Mouse (Mus musculus) midbrain, embryonic 16.5 days (tissue): ENCODE measurements around the gene Fstl4. TPM values are rescaled to one million over a fixed set of nuclear protein-coding genes. Genes with fewer than 3 reads are reported as not detected.

Experiments used
- ATAC-seq: fragments of 200-750 bp; cut with Nextera tagmentation; 2 replicates; pipeline ENCODE4 v1.8.0; 2017; ENCODE audit warnings: moderate TSS enrichment
- H3K27ac ChIP-seq: fragments of 300-500 bp; sonication (generic); 2 replicates; pipeline ENCODE4 v1.5.1; 2014; ENCODE audit warnings: mild to moderate bottlenecking, low read length, mixed read lengths
- H3K27me3 ChIP-seq: fragments of 300-500 bp; sonication (generic); 2 replicates; pipeline ENCODE4 v1.6.1; 2014; ENCODE audit warnings: low read depth, low read length, mixed read lengths; ENCODE audit not compliant: control insufficient read depth, insufficient read depth
- H3K36me3 ChIP-seq: fragments of 300-500 bp; sonication (generic); 2 replicates; pipeline ENCODE4 v1.6.1; 2014; ENCODE audit warnings: mild to moderate bottlenecking, low read length, moderate library complexity, mixed read lengths; ENCODE audit not compliant: control insufficient read depth, insufficient read depth
- H3K4me1 ChIP-seq: fragments of 300-500 bp; sonication (generic); 2 replicates; pipeline ENCODE4 v1.6.1; 2014; ENCODE audit warnings: mild to moderate bottlenecking, low read length, mixed read lengths; ENCODE audit not compliant: control insufficient read depth, insufficient read depth
- H3K4me2 ChIP-seq: fragments of 300-500 bp; sonication (generic); 2 replicates; pipeline ENCODE4 v1.6.1; 2014; ENCODE audit warnings: mild to moderate bottlenecking, low read length, mixed read lengths
- H3K4me3 ChIP-seq: fragments of 300-500 bp; sonication (generic); 2 replicates; pipeline ENCODE4 v1.5.1; 2014; ENCODE audit warnings: low read depth, mild to moderate bottlenecking, low read length, moderate library complexity, mixed read lengths
- H3K9ac ChIP-seq: fragments of 300-500 bp; sonication (generic); 2 replicates; pipeline ENCODE4 v1.6.1; 2014; ENCODE audit warnings: low read depth, low read length, mixed read lengths
- H3K9me3 ChIP-seq: fragments of 300-500 bp; sonication (generic); replicated peaks from 2 replicates; pipeline ENCODE4 v1.6.1; 2014; ENCODE audit warnings: mild to moderate bottlenecking, low read length, mixed read lengths; ENCODE audit not compliant: control insufficient read depth, poor library complexity, severe bottlenecking
- WGBS: fragments of 180-500 bp; shearing (Covaris S2); extraction: QIAGEN DNeasy Blood & Tissue Kit; methylation state at CpG from one replicate; pipeline ENCODE4 v1.1.7; 2014; 5-methylcytosine and 5-hydroxymethylcytosine counted together
- polyA plus RNA-seq: library from polyadenylated mRNA; unstranded; fragments of >200 nt; fragmentation: Nextera tagmentation; extraction: Ambion mirVana; gene quantifications from 2 replicates; pipeline ENCODE4 v1.2.1, GENCODE M21; 2015

The Fstl4 gene
- polyA plus RNA-seq, 1 experiment from 2014 or later = 10.3 TPM

DNA sequence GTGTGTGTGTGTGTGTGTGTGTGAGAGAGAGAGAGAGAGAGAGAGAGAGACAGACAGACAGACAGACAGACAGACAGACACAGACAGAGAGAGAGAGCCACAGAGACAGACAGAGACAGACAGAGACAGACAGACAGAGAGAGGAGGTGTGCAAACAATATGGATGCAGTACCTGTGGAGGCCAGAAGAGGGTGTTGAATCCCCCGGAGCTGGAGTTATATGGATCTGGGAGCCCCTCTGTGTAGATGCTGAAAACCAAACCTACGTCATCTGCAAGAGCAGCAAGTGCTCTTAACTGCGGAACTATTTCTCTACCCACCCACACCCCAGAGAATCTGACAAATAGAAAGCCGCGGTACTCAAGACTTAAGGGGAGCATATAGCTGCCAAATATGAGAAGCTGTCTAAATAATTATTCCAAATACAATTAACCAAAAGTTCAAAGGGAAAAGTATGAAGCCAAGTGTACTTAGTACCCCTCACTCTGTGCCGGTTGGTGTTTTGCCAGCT lies 247.6 kb downstream of the Fstl4 start:
- Histone ChIP-seq H3K4me3 (no peak overlapping the region), H3K4me1 (no peaks in the 10 kb centered on the region), H3K36me3 (no peaks in the 10 kb centered on the region), H3K9me3 (no peaks in the 10 kb centered on the region), H3K27me3 (no peaks in the 10 kb centered on the region), H3K9ac (no peak overlapping the region), H3K27ac (no peak overlapping the region), H3K4me2 (no peak overlapping the region)
- no peak for ATAC-seq
- 79% methylated on average over 6 of the region's 6 CpGs for WGBS

DNA sequence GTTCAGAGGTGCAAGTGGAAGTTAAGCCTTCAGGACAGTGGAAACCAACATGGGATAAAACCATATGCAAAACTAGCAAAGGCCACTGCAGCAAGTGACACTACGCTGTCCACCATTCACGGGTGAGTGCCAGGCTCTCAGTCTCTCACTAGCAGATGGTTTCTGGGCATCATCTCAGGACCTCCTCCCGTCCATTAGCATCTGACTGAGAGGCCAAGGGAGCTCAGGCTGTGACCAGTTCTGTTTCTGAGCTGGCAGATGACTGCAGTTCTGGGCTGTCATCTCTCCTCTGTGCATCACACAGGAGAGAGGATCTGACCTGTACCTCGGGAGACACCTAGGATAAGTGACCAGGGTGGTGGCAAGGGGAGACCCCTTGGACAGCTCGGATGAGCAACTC lies 249.5 kb downstream of the Fstl4 start:
- no peak overlapping the region for H3K9ac ChIP-seq
- H3K4me3 ChIP-seq = no peak overlapping the region
- H3K27ac ChIP-seq = no peak overlapping the region
- no peak overlapping the region for H3K4me2 ChIP-seq
- no peak for ATAC-seq
- 78% methylated on average over 5 of the region's 5 CpGs for WGBS
- no peaks in the 10 kb centered on the region for H3K4me1 ChIP-seq
- no peaks in the 10 kb centered on the region for H3K27me3 ChIP-seq
- H3K36me3 ChIP-seq = no peaks in the 10 kb centered on the region
- H3K9me3 ChIP-seq = no peaks in the 10 kb centered on the region

DNA sequence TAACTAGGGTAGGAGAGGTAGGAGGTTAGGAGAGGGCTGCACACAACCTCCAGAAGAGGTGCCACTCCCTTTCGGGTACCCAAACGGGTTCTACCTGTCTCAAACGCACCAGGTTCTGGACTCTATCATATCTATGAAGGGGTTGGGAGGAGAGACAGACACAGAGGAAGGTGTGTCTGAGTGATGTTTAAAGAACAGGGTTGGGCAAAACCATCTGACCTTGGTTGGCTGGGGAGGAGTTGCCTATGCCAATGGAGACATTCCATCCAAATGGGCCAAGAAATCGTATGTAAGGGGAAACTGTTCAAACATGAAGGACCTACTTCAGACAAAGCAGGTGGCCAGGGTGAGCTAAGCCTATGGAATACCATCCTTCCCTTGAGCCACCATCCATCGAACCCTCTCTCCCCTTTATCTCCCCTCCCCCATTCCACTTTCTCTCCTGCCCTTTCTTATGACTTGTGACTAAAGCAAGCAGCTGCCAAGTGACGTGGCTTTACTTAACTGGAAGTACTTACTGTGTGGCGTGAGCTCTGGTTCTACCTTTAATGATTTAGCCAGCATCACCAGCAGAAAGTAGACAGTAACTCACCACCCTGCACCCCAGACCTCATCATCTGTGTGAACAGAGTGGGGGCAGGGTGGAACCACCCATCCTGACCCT lies 252.1 kb downstream of the Fstl4 start:
- 85% methylated on average over 7 of the region's 7 CpGs for WGBS
- no peak overlapping the region for H3K4me2 ChIP-seq
- no peaks in the 10 kb centered on the region for H3K36me3 ChIP-seq
- no peak overlapping the region for H3K4me3 ChIP-seq
- no peaks in the 10 kb centered on the region for H3K9me3 ChIP-seq
- H3K4me1 ChIP-seq = no peaks in the 10 kb centered on the region
- H3K27ac ChIP-seq = no peak overlapping the region
- no peak overlapping the region for H3K9ac ChIP-seq
- no peaks in the 10 kb centered on the region for H3K27me3 ChIP-seq
- ATAC-seq = no peak

DNA sequence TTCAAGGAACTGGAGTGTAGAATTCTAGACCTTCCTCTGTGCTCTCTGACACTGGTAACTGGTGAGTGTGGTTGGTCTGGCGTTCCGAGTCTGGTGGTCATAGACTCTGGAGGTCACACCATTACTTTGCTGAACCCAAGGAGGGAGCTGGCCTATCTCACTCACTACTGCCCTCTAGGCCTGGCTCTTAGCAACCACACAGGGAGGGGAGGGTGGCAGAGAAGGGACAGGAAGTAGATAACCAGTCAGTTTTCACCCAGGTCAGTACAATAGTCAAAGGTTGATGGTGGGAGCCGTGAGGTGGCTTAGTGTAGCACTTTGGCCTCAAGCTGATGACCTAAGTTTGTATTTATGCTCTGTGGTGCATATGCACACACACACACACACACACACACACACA lies 255.1 kb downstream of the Fstl4 start:
- Histone ChIP-seq H3K27ac (no peak overlapping the region), H3K27me3 (no peaks in the 10 kb centered on the region), H3K4me3 (no peak overlapping the region), H3K36me3 (no peaks in the 10 kb centered on the region), H3K9me3 (no peaks in the 10 kb centered on the region), H3K9ac (no peak overlapping the region), H3K4me1 (no peaks in the 10 kb centered on the region), H3K4me2 (no peak overlapping the region)
- WGBS = 86% methylated on average over 3 of the region's 3 CpGs
- ATAC-seq = no peak

DNA sequence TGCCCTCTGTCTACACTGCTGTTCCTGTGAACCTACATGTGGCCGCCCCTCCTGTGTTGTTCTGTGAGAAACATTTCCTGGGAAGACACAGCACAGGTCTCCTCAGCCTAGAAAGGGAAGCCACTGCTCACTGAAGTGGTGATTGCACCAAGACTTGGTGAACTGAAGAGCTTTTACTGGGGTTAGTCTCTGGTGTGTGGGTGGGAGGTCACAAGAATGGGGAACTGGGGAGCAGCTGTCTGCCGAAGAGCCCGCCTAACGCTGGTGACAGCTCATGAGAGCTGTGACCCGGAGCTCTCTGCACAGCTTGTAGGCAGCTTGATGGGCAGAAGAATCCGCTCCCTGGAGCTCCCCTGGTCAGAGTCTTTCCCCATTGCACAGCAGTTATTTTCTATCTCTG lies 260.0 kb downstream of the Fstl4 start:
- no peak overlapping the region for H3K4me2 ChIP-seq
- 79% methylated on average over 6 of the region's 6 CpGs for WGBS
- no peaks in the 10 kb centered on the region for H3K27me3 ChIP-seq
- no peak for ATAC-seq
- no peak overlapping the region for H3K9ac ChIP-seq
- H3K4me3 ChIP-seq = no peak overlapping the region
- no peaks in the 10 kb centered on the region for H3K9me3 ChIP-seq
- H3K4me1 ChIP-seq = no peaks in the 10 kb centered on the region
- H3K36me3 ChIP-seq = no peaks in the 10 kb centered on the region
- H3K27ac ChIP-seq = no peak overlapping the region

DNA sequence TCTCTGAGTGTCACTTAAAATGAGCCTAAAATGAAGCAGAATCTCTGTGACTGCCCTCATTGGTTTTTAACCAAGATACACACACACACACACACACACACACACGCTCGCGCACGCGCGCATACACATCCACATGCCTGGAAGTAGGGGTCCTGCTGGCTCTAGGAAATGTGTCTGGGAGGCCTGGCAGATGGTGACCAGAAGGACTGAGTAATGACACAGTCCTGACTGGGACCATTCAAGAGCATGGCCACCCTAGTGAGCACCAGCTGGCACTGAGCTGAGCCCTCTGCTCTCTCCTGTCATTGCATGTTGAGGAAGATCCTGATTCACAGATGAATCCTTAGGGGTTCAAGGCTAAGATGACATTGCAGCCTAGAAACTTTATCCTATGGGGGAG lies 261.3 kb downstream of the Fstl4 start:
- ATAC-seq = no peak

DNA sequence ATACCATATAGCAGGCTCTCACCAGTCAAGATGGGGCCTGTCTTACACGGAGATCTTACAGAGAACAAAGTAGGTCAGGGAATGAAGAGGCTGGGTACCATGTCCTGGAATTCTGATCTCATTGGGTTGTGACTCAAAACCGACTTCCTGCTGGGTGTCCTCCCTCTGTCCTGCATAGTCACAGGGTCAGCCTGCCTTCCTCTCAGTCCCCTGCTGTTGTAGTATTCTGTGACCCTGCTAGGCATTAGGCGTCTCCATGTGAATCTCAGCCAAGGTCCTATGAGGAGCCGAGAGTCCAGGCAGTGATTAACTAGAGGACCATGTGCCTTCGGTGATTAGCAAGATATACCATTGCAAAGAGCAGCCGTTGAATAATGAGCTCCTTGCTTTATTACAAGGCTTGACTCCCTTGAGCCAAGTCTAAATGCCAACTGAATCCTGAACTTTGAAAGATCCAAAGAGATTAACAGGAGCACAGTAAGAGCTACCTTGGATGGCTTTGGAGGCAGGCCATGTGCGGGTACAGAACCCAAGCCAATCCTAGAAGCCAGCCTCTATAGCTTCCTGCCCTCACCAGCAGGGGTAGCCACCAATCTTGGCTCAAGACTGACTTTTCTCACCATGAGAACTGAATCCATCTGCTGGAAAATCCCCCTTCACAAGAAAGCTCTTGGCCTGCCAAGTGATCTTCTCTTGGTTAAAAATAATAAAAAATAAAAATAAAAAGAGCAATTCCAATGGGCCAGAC lies 264.2 kb downstream of the Fstl4 start:
- Histone ChIP-seq H3K27ac (no peak overlapping the region), H3K9me3 (no peaks in the 10 kb centered on the region), H3K4me3 (no peak overlapping the region), H3K4me1 (no peaks in the 10 kb centered on the region), H3K9ac (no peak overlapping the region), H3K36me3 (no peaks in the 10 kb centered on the region), H3K27me3 (no peaks in the 10 kb centered on the region), H3K4me2 (no peak overlapping the region)
- no peak for ATAC-seq
- WGBS = 77% methylated on average over 7 of the region's 7 CpGs

More for the DNA sequence above, 261.3 kb downstream of the Fstl4 start:
- Histone ChIP-seq H3K9me3 (no peaks in the 10 kb centered on the region), H3K9ac (no peak overlapping the region), H3K27me3 (no peaks in the 10 kb centered on the region), H3K4me3 (no peak overlapping the region), H3K36me3 (no peaks in the 10 kb centered on the region), H3K4me2 (no peak overlapping the region), H3K4me1 (no peaks in the 10 kb centered on the region), H3K27ac (no peak overlapping the region)
- WGBS = 98% methylated on average over 6 of the region's 6 CpGs

DNA sequence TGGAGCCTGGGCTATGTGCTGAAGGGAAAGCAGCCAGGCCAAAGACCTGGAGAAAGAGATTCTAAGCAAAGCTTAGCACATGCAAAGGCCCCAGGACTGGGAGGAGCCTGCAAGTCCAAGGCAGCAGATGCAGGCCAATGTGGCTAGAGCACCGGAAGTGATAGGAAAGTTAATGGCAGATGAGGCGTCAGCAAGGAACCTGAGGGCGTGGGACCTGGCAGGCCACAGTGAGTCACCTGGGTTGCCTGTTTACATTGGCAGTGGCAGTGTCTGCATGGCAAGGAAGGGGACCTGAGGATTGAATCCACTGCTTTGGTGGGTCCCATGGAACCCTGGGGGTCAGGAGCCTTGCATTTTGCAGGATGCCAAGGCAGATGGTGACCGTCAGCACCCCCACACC lies 267.3 kb downstream of the Fstl4 start:
- Histone ChIP-seq H3K4me1 (no peaks in the 10 kb centered on the region), H3K27ac (no peak overlapping the region), H3K4me2 (no peak overlapping the region), H3K9ac (no peak overlapping the region), H3K9me3 (no peaks in the 10 kb centered on the region), H3K36me3 (no peaks in the 10 kb centered on the region), H3K27me3 (no peaks in the 10 kb centered on the region), H3K4me3 (no peak overlapping the region)
- 94% methylated on average over 4 of the region's 4 CpGs for WGBS
- ATAC-seq = no peak

DNA sequence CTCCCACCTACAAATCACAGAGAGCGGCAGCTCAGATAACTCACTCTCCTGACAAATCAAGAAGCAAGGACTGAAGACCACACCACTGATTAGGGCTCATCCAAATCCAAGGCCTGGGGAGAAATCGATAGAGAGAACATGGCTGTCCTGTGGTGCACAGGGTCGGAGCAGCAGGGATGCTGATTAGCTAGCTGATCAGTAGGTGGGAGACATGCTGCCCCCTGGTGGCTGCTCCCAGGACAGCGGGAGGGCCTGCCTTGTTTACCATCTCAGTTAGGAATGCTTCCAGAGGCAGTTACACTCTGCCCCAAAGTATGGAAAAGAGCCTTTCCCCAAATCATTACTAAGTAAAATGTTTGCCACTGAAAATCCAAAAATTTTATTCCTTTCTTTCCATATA lies 267.9 kb downstream of the Fstl4 start:
- WGBS = 22% methylated on average over 4 of the region's 4 CpGs
- ATAC-seq = no peak
- H3K4me1 ChIP-seq = no peaks in the 10 kb centered on the region
- H3K27me3 ChIP-seq = no peaks in the 10 kb centered on the region
- H3K9me3 ChIP-seq = no peaks in the 10 kb centered on the region
- H3K4me3 ChIP-seq = no peak overlapping the region
- no peak overlapping the region for H3K4me2 ChIP-seq
- H3K36me3 ChIP-seq = no peaks in the 10 kb centered on the region
- H3K9ac ChIP-seq = no peak overlapping the region
- no peak overlapping the region for H3K27ac ChIP-seq
